Mouse (Mus musculus) hindbrain, postnatal 0 days (tissue): ENCODE measurements around the gene Klre1. TPM values are rescaled to one million over a fixed set of nuclear protein-coding genes. Genes with fewer than 3 reads are reported as not detected.

Source experiments
- ATAC-seq: fragments of 200-750 bp; cut with Nextera tagmentation; 2 replicates; pipeline ENCODE4 v1.8.0; 2017; ENCODE audit warnings: mild to moderate bottlenecking, moderate TSS enrichment, moderate library complexity
- DNase-seq: peaks from one replicate; pipeline ENCODE4 v3.0.0-alpha.2; 2015; ENCODE audit warnings: low spot score
- H3K27ac ChIP-seq: fragments of 300-500 bp; sonication (generic); 2 replicates; pipeline ENCODE4 v1.5.1; 2014; ENCODE audit warnings: mild to moderate bottlenecking
- H3K27me3 ChIP-seq: fragments of 300-500 bp; sonication (generic); 2 replicates; pipeline ENCODE4 v1.6.1; 2014; ENCODE audit warnings: low read length, mixed read lengths; ENCODE audit not compliant: insufficient read depth
- H3K36me3 ChIP-seq: fragments of 300-500 bp; sonication (generic); 2 replicates; pipeline ENCODE4 v1.6.1; 2014; ENCODE audit warnings: low read length, mixed read lengths; ENCODE audit not compliant: insufficient read depth
- H3K4me1 ChIP-seq: fragments of 300-500 bp; sonication (generic); 2 replicates; pipeline ENCODE4 v1.6.1; 2014; ENCODE audit warnings: antibody characterized with exemption, low read length, mixed read lengths; ENCODE audit not compliant: insufficient read depth
- H3K4me2 ChIP-seq: fragments of 300-500 bp; sonication (generic); 2 replicates; pipeline ENCODE4 v1.6.1; 2014; ENCODE audit warnings: low read depth, mild to moderate bottlenecking, low read length, moderate library complexity, mixed read lengths
- H3K4me3 ChIP-seq: fragments of 300-500 bp; sonication (generic); 2 replicates; pipeline ENCODE4 v1.5.1; 2014; ENCODE audit warnings: low read length
- H3K9ac ChIP-seq: fragments of 300-500 bp; sonication (generic); replicated peaks from 2 replicates; pipeline ENCODE4 v1.6.1; 2014; ENCODE audit warnings: mild to moderate bottlenecking, low read length, moderate library complexity, mixed read lengths
- H3K9me3 ChIP-seq: fragments of 300-500 bp; sonication (generic); 2 replicates; pipeline ENCODE4 v1.6.1; 2016; ENCODE audit warnings: low read length, mixed read lengths
- CTCF ChIP-seq: IDR thresholded peaks from 2 replicates; pipeline ENCODE4 v1.5.1; 2016; ENCODE audit warnings: antibody characterized with exemption, control low read depth, low read depth
- whole genome bisulfite sequencing: fragments of 180-500 bp; shearing (Covaris S2); extraction: QIAGEN DNeasy Blood & Tissue Kit; methylation state at CpG from one replicate; pipeline ENCODE4 v1.1.7; 2014; 5-methylcytosine and 5-hydroxymethylcytosine counted together
- polyA plus RNA-seq: library from polyadenylated mRNA; unstranded; fragments of >200 nt; fragmentation: Nextera tagmentation; extraction: Ambion mirVana; gene quantifications from 2 replicates; pipeline ENCODE4 v1.2.1, GENCODE M21; 2015
- total RNA-seq: library from RNA; depleted of rRNA; stranded (reverse); fragments of >200 nt; gene quantifications from 2 replicates; pipeline ENCODE4 v1.2.3, GENCODE M21; 2014

Klre1 gene
- total and polyA plus RNA-seq, 2 experiments from 2014 or later = 0.21 TPM; not detected in 1

GRCm38 (mm10) chr6:129534627-129535190 lies 43.0 kb upstream of the Klre1 start:
- peak overlapping the region; percentile 93 for H3K27ac ChIP-seq
- H3K36me3 ChIP-seq = peaks cover 21% of the 10 kb centered on the region
- H3K4me1 ChIP-seq = peaks cover 11% of the 10 kb centered on the region
- 24% methylated on average over 4 of the region's 4 CpGs for WGBS
- H3K4me2 ChIP-seq = peak overlapping the region; percentile 78
- peak; percentile 18; the same call in 1 of the 2 replicates for ATAC-seq
- DNase-seq = no peak
- no peak for TF ChIP-seq CTCF
- no peaks in the 10 kb centered on the region for H3K27me3 ChIP-seq
- no peaks in the 10 kb centered on the region for H3K9me3 ChIP-seq
- H3K4me3 ChIP-seq = peak overlapping the region; percentile 85
- peak overlapping the region; percentile 89 for H3K9ac ChIP-seq

- no peaks in the 10 kb centered on the region for H3K9me3 ChIP-seq
- 71% methylated on average over 4 of the region's 4 CpGs for WGBS
- no peaks in the 10 kb centered on the region for H3K27me3 ChIP-seq
- ATAC-seq (no peak), DNase-seq (no peak)
- no peak overlapping the region for H3K27ac ChIP-seq
- H3K4me3 ChIP-seq = peak overlapping the region; percentile 85
- peaks cover 11% of the 10 kb centered on the region for H3K4me1 ChIP-seq
- peak overlapping the region; percentile 78 for H3K4me2 ChIP-seq
- peaks cover 30% of the 10 kb centered on the region for H3K36me3 ChIP-seq
- TF ChIP-seq CTCF = no peak
- H3K9ac ChIP-seq = peak overlapping the region; percentile 89; the same call in 1 of the 2 replicates
Measured at GRCm38 (mm10) chr6:129535723-129536122, 42.0 kb upstream of the Klre1 start.

DNA sequence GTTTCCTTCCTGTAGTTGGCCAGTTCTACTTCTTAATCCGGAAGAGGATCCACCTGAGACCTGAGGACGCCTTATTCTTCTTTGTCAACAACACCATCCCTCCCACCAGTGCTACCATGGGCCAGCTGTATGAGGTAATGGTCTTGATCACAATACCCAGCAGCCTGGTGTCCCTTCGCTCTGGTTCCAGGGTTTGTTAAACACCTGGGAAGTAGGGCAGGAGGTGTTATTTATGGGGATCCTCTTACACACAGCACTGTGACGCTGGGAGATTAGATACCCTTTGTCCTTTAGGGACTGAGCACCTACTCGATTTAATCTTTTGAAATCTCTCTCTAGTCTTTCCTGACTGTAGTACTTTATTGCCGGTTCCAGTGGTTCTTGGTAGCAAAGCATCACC lies 39.1 kb upstream of the Klre1 start:
- WGBS = 89% methylated on average over 6 of the region's 6 CpGs

DNA sequence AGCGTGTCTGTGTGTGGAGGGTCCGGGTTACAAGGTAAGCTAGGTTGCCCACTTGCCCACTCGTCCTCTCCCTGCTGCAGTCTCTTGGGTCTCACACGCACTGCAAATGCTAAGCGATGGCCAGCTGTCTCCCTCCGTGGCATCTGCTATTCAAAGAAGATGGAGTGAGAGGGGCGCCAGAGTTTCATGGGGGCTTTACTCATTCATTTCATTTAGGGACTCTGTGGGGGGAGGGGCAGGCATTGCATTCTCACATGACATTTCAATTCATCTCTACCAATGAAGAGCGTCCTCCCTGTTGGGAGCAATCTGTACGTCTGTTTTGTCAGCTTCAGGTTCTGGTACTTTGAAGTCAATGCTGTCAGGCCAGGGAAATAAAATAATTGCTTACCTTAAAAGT lies 35.8 kb upstream of the Klre1 start:
- Histone ChIP-seq H3K9me3 (no peaks in the 10 kb centered on the region), H3K27ac (no peak overlapping the region), H3K4me1 (no peaks in the 10 kb centered on the region), H3K27me3 (no peaks in the 10 kb centered on the region), H3K4me2 (no peak overlapping the region), H3K9ac (no peak overlapping the region), H3K4me3 (no peak overlapping the region), H3K36me3 (peaks cover 41% of the 10 kb centered on the region)
- WGBS = 39% methylated on average over 9 of the region's 9 CpGs
- ATAC-seq = no peak
- DNase-seq = no peak
- no peak for TF ChIP-seq CTCF

More for the DNA sequence above, 39.1 kb upstream of the Klre1 start:
- Histone ChIP-seq H3K36me3 (peaks cover 41% of the 10 kb centered on the region), H3K4me1 (peaks cover 11% of the 10 kb centered on the region), H3K27ac (no peak overlapping the region), H3K4me3 (no peak overlapping the region), H3K9me3 (no peaks in the 10 kb centered on the region), H3K9ac (no peak overlapping the region), H3K27me3 (no peaks in the 10 kb centered on the region), H3K4me2 (no peak overlapping the region)
- DNase-seq = no peak
- no peak for TF ChIP-seq CTCF
- ATAC-seq = no peak

DNA sequence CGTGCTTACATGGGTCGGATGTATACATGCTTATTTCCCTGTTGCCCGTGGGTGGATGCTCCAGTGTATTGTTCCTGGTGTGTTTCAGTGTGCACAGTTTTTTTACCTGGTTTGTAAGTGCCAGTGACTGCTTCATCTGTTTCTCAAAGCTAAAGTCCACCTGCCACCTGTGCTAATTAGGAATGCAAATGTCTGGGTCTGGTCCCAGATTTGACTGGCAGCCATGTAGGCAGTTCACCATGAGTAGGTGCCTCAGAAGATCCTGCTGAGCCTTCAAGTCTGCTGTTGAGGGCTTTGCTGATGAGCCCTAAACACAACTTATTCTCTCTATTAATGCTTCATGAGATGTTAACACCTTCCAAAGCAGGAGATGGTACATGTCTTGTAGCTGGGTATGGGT lies 35.2 kb upstream of the Klre1 start:
- H3K4me3 ChIP-seq = no peak overlapping the region
- H3K9me3 ChIP-seq = no peaks in the 10 kb centered on the region
- no peak for ATAC-seq
- H3K27me3 ChIP-seq = no peaks in the 10 kb centered on the region
- TF ChIP-seq CTCF = no peak
- 89% methylated on average over 3 of the region's 3 CpGs for WGBS
- H3K9ac ChIP-seq = no peak overlapping the region
- peak overlapping the region; percentile 62; the same call in 1 of the 2 replicates for H3K27ac ChIP-seq
- DNase-seq = no peak
- no peaks in the 10 kb centered on the region for H3K4me1 ChIP-seq
- no peak overlapping the region for H3K4me2 ChIP-seq
- H3K36me3 ChIP-seq = peaks cover 41% of the 10 kb centered on the region

DNA sequence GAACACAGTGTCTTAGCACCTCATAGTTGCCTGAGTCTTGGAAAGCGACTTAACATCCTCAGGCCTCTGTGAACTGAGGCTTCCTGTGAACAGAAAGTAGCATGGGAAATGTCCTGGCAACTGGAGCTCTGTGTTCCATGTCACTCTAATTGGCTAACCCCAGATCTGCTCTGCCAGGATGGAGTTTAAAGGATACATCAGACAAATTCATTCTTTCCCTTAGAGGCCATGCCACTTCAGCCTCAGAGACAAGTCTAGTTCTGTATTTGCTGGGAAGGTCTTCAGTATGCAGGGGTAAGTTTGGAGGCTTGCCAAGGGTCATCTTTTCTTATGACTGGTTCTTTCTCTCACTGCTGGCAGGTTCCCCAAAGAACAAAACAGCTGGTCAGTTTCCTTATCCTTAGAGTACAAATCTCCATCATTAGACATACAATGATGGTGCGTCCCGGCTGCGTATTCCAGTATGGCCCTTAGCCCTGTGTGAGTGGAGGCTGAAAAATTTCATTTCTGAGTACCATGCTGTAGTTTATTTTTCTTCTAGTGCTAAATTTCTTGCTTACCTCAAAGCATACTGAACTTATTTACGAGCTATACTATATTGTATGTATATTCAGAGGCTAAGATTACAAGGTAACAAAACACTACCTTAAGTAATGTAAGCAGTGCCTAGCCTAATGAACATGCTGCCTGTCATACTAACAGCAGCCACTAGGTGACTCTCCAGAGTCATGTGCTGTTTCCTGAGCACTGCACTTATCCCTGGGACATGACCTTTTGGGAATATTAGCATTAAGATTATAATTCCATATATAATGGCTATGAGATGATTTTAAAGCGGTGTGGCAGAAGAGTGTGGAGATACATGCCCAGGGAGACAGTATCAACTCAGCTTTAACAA lies 33.7 kb upstream of the Klre1 start:
- no peak overlapping the region for H3K9ac ChIP-seq
- no peak overlapping the region for H3K4me2 ChIP-seq
- no peaks in the 10 kb centered on the region for H3K9me3 ChIP-seq
- ATAC-seq = peak; percentile 84
- 45% methylated on average over 6 of the region's 6 CpGs for WGBS
- TF ChIP-seq CTCF = peak; percentile 97
- H3K4me3 ChIP-seq = no peak overlapping the region
- DNase-seq = peak; percentile 85
- H3K27me3 ChIP-seq = no peaks in the 10 kb centered on the region
- peaks cover 27% of the 10 kb centered on the region for H3K36me3 ChIP-seq
- H3K4me1 ChIP-seq = no peaks in the 10 kb centered on the region
- H3K27ac ChIP-seq = peak overlapping the region; percentile 62; the same call in 1 of the 2 replicates
